ENCODE assay signal across 8 mouse cellular contexts in the genomic region with DNA sequence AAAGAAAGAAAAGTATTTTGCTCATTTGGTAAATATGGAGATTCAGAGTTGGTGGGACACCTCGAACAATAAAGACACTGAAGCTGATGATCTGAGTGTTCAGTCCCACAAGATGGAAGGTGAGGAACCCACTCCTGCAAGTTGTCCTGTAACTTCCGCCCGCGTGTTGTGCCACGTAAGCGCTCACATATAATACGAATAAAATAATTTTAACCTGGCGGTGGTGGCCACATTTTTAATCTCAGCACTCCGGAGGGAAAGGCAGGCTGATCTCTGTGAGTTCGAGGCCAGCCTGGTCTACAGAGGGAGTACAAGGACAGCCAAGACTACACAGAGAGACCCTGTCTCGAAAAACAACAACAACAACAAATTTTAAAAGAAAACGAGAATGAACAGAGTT. TPM values are rescaled to one million over a fixed set of nuclear protein-coding genes. Genes with fewer than 3 reads are reported as not detected.
A peak's percentile ranks its signal among the peaks of the same experiment; 100 is the strongest.
DNase-seq lines count a peak whose midpoint lies in the region; ATAC-seq and TF ChIP-seq lines count a peak whose summit lies in the region.

No protein-coding gene starts in this region.

- H3K4me1 ChIP-seq in heart, adult 2 months (ENCODE audit: control insufficient read depth, insufficient read depth, low read length), result peaks cover 4% of the 10 kb centered on the region
- peaks cover 8% of the 10 kb centered on the region for H3K4me1 ChIP-seq in liver, embryonic 11.5 days (replicated peaks; ENCODE audit: control insufficient read depth, insufficient read depth, low read length)

- H3K9ac ChIP-seq in heart, adult 2 months (ENCODE audit: low read depth, low read length), result peak overlapping the region; percentile 73
- H3K9ac ChIP-seq in liver, embryonic 11.5 days (ENCODE audit: low read depth, low read length), result peak overlapping the region; percentile 90

- H3K27ac ChIP-seq in heart, adult 2 months, result peak overlapping the region; percentile 94
- H3K27ac ChIP-seq in liver, embryonic 11.5 days (ENCODE audit: low read depth, low read length), result peak overlapping the region; percentile 70; the same call in 1 of the 2 replicates

- peak overlapping the region; percentile 70 for H3K4me2 ChIP-seq in liver, embryonic 11.5 days

- H3K27me3 ChIP-seq in heart, adult 2 months (ENCODE audit: control insufficient read depth, insufficient read depth, low read length), result no peaks in the 10 kb centered on the region
- no peaks in the 10 kb centered on the region for H3K27me3 ChIP-seq in liver, embryonic 11.5 days (replicated peaks; ENCODE audit: control insufficient read depth, insufficient read depth, low read length)

- H3K79me2 ChIP-seq in heart, adult 2 months (replicated peaks; ENCODE audit: control insufficient read depth, insufficient read depth, low read length), result peaks cover 5% of the 10 kb centered on the region

- TF ChIP-seq EP300 in heart, adult 2 months (IDR thresholded peaks at IDR 0.05; ENCODE audit: insufficient read depth, low read depth, low read length), result no peak

- H3K9me3 ChIP-seq in liver, embryonic 11.5 days (ENCODE audit: control insufficient read depth, low read length), result no peaks in the 10 kb centered on the region

- TF ChIP-seq POLR2A in heart, adult 2 months (IDR thresholded peaks at IDR 0.05; ENCODE audit: insufficient read depth, low read depth, low read length), result no peak

- no peak for TF ChIP-seq CTCF in heart, adult 2 months (IDR thresholded peaks at IDR 0.05)

- intact Hi-C loops in heart, adult 2 months (cut with DNase I), result loop anchor here (1.0 to 5.0 kb wide), 3 partner anchors 20 to 121 kb away; a partner anchor contains a TSS

- 59% methylated on average over 12 of the region's 12 CpGs for WGBS in heart, adult 2 months
- 47% methylated on average over 12 of the region's 12 CpGs for WGBS in liver, embryonic 11.5 days

- peak overlapping the region; percentile 87 for H3K4me3 ChIP-seq in heart, adult 2 months
- H3K4me3 ChIP-seq in liver, embryonic 11.5 days (ENCODE audit: low read depth, low read length), result peak overlapping the region; percentile 91

- peak; percentile 22 for ATAC-seq in liver, embryonic 11.5 days (replicated peaks; ENCODE audit: low FRiP score)

- no peak for DNase-seq in heart, adult 2 months
- no peak for DNase-seq in heart, postnatal 4 days
- DNase-seq in thymus, postnatal 14 days, result peak; percentile 21
- no peak for DNase-seq in thymus, postnatal 0 days (ENCODE audit: low spot score)
- no peak for DNase-seq in liver, embryonic 11.5 days (ENCODE audit: low spot score)
- DNase-seq in ovary, postnatal 36 days (ENCODE audit: low spot score), result no peak
- no peak for DNase-seq in frontal cortex, postnatal 10 days (ENCODE audit: low spot score in 2 of 2)
- no peak for DNase-seq in cerebellum, postnatal 10 days

- 0 out of 2 replicates have a peak, but pooled peaks cover 2% of the 10 kb centered on the region for H3K36me3 ChIP-seq in heart, adult 2 months (ENCODE audit: control insufficient read depth, insufficient read depth, low read length)
- H3K36me3 ChIP-seq in liver, embryonic 11.5 days (ENCODE audit: control insufficient read depth, insufficient read depth, low read length), result no peaks in the 10 kb centered on the region; the same call in 1 of the 2 replicates

RNA-seq across cellular contexts. Expression of a gene that starts 0.6 kb away (rescaled TPM):
- total RNA-seq in heart, adult 2 months (2021), result 10 to 100 TPM; 60.4 to 70.2 TPM
- 128 and 199 TPM in 2 replicates for polyA plus RNA-seq in heart, adult 2 months (2012; rRNA removed)
- 100 to 1,000 TPM; 101 to 102 TPM for total RNA-seq in heart, postnatal 4 days (2021)
- polyA plus RNA-seq in thymus, postnatal 0 days (2015; fragmentation: Nextera tagmentation; extraction: Ambion mirVana), result 267 and 274 TPM in 2 replicates
- polyA plus RNA-seq in liver, embryonic 11.5 days (2014; fragmentation: Nextera tagmentation; extraction: Ambion mirVana), result 166 and 173 TPM in 2 replicates

RNA-seq across cellular contexts. Expression of a gene that starts 3.5 kb away (rescaled TPM):
- not detected for total RNA-seq in heart, adult 2 months (2021)
- polyA plus RNA-seq in heart, adult 2 months (2012; rRNA removed), result not detected in 2 replicates
- total RNA-seq in heart, postnatal 4 days (2021), result not detected
- 0.25 TPM in 1 of 2 replicates, not detected in the other for polyA plus RNA-seq in thymus, postnatal 0 days (2015; fragmentation: Nextera tagmentation; extraction: Ambion mirVana)
- 0.18 TPM in 2 replicates for polyA plus RNA-seq in liver, embryonic 11.5 days (2014; fragmentation: Nextera tagmentation; extraction: Ambion mirVana)

RNA-seq across cellular contexts. Expression of a gene that starts 19.8 kb away (rescaled TPM):
- total RNA-seq in heart, adult 2 months (2021), result 1 to 10 TPM; 8.3 to 8.6 TPM
- polyA plus RNA-seq in heart, adult 2 months (2012; rRNA removed), result 11.2 and 12.0 TPM in 2 replicates
- total RNA-seq in heart, postnatal 4 days (2021), result 10 to 100 TPM; 13.6 to 18.6 TPM
- polyA plus RNA-seq in thymus, postnatal 0 days (2015; fragmentation: Nextera tagmentation; extraction: Ambion mirVana), result 30.7 and 33.1 TPM in 2 replicates
- 24.8 and 29.5 TPM in 2 replicates for polyA plus RNA-seq in liver, embryonic 11.5 days (2014; fragmentation: Nextera tagmentation; extraction: Ambion mirVana)

RNA-seq across cellular contexts. Expression of a gene that starts 34.3 kb away (rescaled TPM):
- 10 to 100 TPM; 10.4 to 13.6 TPM for total RNA-seq in heart, adult 2 months (2021)
- polyA plus RNA-seq in heart, adult 2 months (2012; rRNA removed), result 12.5 and 12.9 TPM in 2 replicates
- total RNA-seq in heart, postnatal 4 days (2021), result 10 to 100 TPM in 1 of 2 experiments, 1 to 10 TPM in 1; 8.9 to 11.1 TPM
- 2.2 and 2.7 TPM in 2 replicates for polyA plus RNA-seq in thymus, postnatal 0 days (2015; fragmentation: Nextera tagmentation; extraction: Ambion mirVana)
- 14.1 and 14.8 TPM in 2 replicates for polyA plus RNA-seq in liver, embryonic 11.5 days (2014; fragmentation: Nextera tagmentation; extraction: Ambion mirVana)
